Mouse (Mus musculus) ES-Bruce4 (cell line): ENCODE measurements around the gene Draxin. TPM values are rescaled to one million over a fixed set of nuclear protein-coding genes. Genes with fewer than 3 reads are reported as not detected.

Experiments
- H3K27ac ChIP-seq: 2 replicates; pipeline ENCODE4 v1.5.1; 2012; ENCODE audit warnings: low read length, inconsistent platforms; ENCODE audit not compliant: insufficient read depth
- H3K27me3 ChIP-seq: 2 replicates; pipeline ENCODE4 v1.6.1; 2012; ENCODE audit warnings: mild to moderate bottlenecking, low read length, inconsistent platforms; ENCODE audit not compliant: control insufficient read depth, poor library complexity, insufficient read depth, severe bottlenecking
- H3K36me3 ChIP-seq: 2 replicates; pipeline ENCODE4 v1.6.1; 2012; ENCODE audit warnings: inconsistent platforms, mild to moderate bottlenecking, low read length, moderate library complexity; ENCODE audit not compliant: control insufficient read depth, poor library complexity, insufficient read depth, severe bottlenecking
- H3K4me1 ChIP-seq: one replicate; pipeline ENCODE4 v1.8.1; 2011; ENCODE audit warnings: low read length; ENCODE audit not compliant: control insufficient read depth, insufficient read depth
- H3K4me3 ChIP-seq: 2 replicates; pipeline ENCODE4 v1.5.1; 2011; ENCODE audit warnings: low read depth, mild to moderate bottlenecking, low read length
- H3K9ac ChIP-seq: 2 replicates; pipeline ENCODE4 v1.6.1; 2012; ENCODE audit warnings: low read depth, mild to moderate bottlenecking, inconsistent platforms; ENCODE audit not compliant: poor library complexity, severe bottlenecking
- H3K9me3 ChIP-seq: replicated peaks from 2 replicates; pipeline ENCODE4 v1.6.1; 2012; ENCODE audit warnings: mild to moderate bottlenecking, low read length, inconsistent platforms; ENCODE audit not compliant: control insufficient read depth, poor library complexity, insufficient read depth, severe bottlenecking
- CTCF ChIP-seq: IDR thresholded peaks from one replicate; pipeline ENCODE4 v1.8.1; 2011; ENCODE audit warnings: low read depth, low read length
- EP300 ChIP-seq: IDR thresholded peaks from 2 replicates; pipeline ENCODE4 v1.6.1; 2011; ENCODE audit warnings: low read depth, low read length; ENCODE audit not compliant: insufficient read depth
- POLR2A ChIP-seq: IDR thresholded peaks from one replicate; pipeline ENCODE4 v1.8.1; 2011; ENCODE audit warnings: low read length; ENCODE audit not compliant: insufficient read depth
- polyA plus RNA-seq: library from polyadenylated mRNA; stranded (reverse); fragments of >200 nt; gene quantifications from 2 replicates; pipeline ENCODE4 v1.2.4, GENCODE M21; 2011; ENCODE audit warnings: low read depth; ENCODE audit not compliant: missing spikeins, insufficient read depth, insufficient read length

Gene Draxin
- polyA plus RNA-seq, 1 experiment = 0.22 TPM

DNA sequence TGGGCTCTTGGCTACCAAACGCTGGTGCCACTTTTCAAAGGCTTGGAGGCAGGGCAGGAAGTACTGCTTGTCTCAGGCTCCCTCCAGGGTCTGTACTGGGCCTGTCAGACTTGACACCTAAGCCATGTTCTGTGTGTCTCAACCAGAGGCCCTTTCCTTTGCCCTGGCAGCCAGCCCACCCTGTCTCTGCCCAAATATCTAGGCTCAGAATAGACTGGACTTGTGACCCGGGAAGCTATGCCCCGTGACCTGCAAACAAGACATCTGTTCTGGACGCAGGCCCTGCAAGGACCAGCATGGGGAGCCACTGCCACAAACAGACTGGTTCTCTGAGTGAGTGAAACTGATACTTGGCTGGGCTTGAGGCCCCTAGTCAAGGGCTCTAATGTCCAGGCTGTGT lies 73.7 kb downstream of the Draxin start:
- H3K4me1 ChIP-seq = no peaks in the 10 kb centered on the region
- H3K27me3 ChIP-seq = no peaks in the 10 kb centered on the region
- H3K36me3 ChIP-seq = peaks cover 5% of the 10 kb centered on the region; the same call in 1 of the 2 replicates
- H3K9me3 ChIP-seq = no peaks in the 10 kb centered on the region
- H3K9ac ChIP-seq = no peak overlapping the region
- H3K27ac ChIP-seq = no peak overlapping the region
- no peak overlapping the region for H3K4me3 ChIP-seq
- TF ChIP-seq CTCF (no peak), POLR2A (no peak), EP300 (no peak)

GRCm38 (mm10) chr4:148056246-148056645 lies 74.3 kb downstream of the Draxin start:
- TF ChIP-seq POLR2A (no peak), EP300 (no peak), CTCF (no peak)
- H3K27ac ChIP-seq = no peak overlapping the region
- H3K4me3 ChIP-seq = no peak overlapping the region
- no peaks in the 10 kb centered on the region for H3K4me1 ChIP-seq
- H3K27me3 ChIP-seq = no peaks in the 10 kb centered on the region
- no peak overlapping the region for H3K9ac ChIP-seq
- no peaks in the 10 kb centered on the region for H3K9me3 ChIP-seq
- peaks cover 5% of the 10 kb centered on the region; the same call in 1 of the 2 replicates for H3K36me3 ChIP-seq

DNA sequence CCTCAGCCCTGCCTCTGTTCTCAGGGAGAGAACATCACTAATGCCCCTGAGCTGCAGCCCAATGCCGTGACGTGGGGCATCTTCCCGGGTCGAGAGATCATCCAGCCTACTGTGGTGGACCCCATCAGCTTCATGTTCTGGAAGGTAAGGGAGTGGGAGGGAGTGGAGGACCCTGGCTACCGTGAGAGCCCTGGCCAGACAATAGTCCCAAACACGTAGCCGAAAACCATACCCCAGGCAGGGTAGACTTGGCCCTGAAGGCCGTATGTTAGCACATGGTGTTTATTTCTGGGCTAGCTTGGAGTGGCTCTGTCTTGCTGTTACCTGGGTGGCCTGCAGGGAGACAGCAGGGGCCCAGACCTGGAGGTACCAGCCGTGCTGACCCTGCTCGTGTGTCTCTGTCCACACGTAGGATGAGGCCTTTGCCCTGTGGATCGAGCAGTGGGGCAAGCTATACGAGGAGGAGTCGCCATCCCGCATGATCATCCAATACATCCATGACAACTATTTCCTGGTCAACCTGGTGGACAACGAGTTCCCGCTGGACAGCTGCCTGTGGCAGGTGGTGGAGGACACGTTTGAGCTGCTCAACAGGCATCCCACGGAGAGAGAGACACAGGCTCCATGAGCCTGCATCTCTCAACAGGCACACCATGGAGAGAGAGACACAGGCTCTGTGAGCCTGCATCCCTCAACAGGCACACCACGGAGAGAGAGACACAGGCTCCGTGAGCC lies 75.4 kb downstream of the Draxin start:
- TF ChIP-seq EP300 = no peak
- no peak for TF ChIP-seq CTCF
- TF ChIP-seq POLR2A = no peak
- no peak overlapping the region for H3K9ac ChIP-seq
- no peak overlapping the region for H3K27ac ChIP-seq
- H3K4me3 ChIP-seq = no peak overlapping the region
- H3K27me3 ChIP-seq = no peaks in the 10 kb centered on the region
- no peaks in the 10 kb centered on the region for H3K9me3 ChIP-seq
- H3K4me1 ChIP-seq = no peaks in the 10 kb centered on the region
- peaks cover 5% of the 10 kb centered on the region; the same call in 1 of the 2 replicates for H3K36me3 ChIP-seq

DNA sequence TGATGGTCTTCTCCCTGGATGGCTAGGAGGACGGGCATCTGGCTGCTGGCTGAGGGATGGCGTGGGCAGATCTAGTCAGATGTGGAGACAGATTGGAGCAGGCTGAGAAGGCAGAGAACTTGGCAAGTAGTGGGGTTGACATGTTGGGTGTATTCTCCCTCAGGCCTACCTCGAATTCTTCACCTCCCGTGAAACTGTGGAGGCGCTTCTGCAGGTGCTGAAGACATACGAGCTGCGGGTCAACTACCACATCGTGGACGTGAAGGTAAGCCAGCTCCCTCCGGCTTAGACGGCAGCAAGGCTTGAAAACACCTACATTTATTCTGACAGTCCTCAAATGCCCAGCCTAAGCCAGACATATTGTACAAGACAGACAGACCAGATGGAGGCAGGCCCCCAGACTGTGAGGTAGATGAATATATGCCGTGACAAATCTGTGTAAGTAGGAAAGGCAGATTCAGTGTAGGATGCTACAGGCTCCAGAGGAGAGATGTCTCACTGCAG lies 77.0 kb downstream of the Draxin start:
- no peaks in the 10 kb centered on the region for H3K4me1 ChIP-seq
- H3K27ac ChIP-seq = no peak overlapping the region
- no peak overlapping the region for H3K4me3 ChIP-seq
- H3K9ac ChIP-seq = no peak overlapping the region
- H3K27me3 ChIP-seq = no peaks in the 10 kb centered on the region
- TF ChIP-seq CTCF (no peak), EP300 (no peak), POLR2A (no peak)
- H3K9me3 ChIP-seq = no peaks in the 10 kb centered on the region
- H3K36me3 ChIP-seq = peaks cover 7% of the 10 kb centered on the region; the same call in 1 of the 2 replicates

DNA sequence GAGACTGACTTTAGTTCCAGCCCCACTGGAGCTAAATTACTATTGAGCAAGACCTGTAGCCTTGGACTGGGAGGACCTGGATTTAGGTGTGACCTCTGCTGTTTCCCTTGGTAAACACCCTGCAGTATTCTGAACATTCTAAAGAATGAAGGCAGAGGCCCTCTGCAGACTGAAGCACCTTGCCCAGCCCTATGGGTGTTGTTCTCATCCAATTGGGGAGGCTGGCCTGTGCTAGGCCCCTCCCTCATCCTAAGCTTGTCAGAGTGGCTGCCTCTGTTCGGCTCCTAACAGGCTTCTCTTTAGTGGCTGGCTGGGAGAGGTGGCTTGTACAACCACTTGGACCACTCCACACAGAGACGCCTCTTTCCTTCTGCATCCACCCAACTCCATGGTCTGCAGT lies 77.5 kb downstream of the Draxin start:
- no peak overlapping the region for H3K27ac ChIP-seq
- H3K36me3 ChIP-seq = peaks cover 7% of the 10 kb centered on the region; the same call in 1 of the 2 replicates
- TF ChIP-seq CTCF (no peak), POLR2A (no peak), EP300 (no peak)
- H3K27me3 ChIP-seq = no peaks in the 10 kb centered on the region
- no peak overlapping the region for H3K9ac ChIP-seq
- no peaks in the 10 kb centered on the region for H3K4me1 ChIP-seq
- H3K4me3 ChIP-seq = no peak overlapping the region
- no peaks in the 10 kb centered on the region for H3K9me3 ChIP-seq

GRCm38 (mm10) chr4:148051886-148052285 lies 78.6 kb downstream of the Draxin start:
- Histone ChIP-seq H3K4me1 (no peaks in the 10 kb centered on the region), H3K9me3 (no peaks in the 10 kb centered on the region), H3K27ac (no peak overlapping the region), H3K36me3 (peaks cover 7% of the 10 kb centered on the region; the same call in 1 of the 2 replicates), H3K4me3 (no peak overlapping the region), H3K27me3 (no peaks in the 10 kb centered on the region), H3K9ac (no peak overlapping the region)
- TF ChIP-seq POLR2A (no peak), EP300 (no peak), CTCF (no peak)
